Mouse (Mus musculus) ovary, postnatal 14 days (tissue): ENCODE data around the gene Rbms1.

Experiments used
- DNase-seq: peaks from one replicate; pipeline ENCODE4 v3.0.0; 2022; ENCODE audit warnings: low spot score

Rbms1 gene

GRCm38 (mm10) chr2:60879141-60879818 lies 83.7 kb downstream of the Rbms1 start:
- DNase-seq: no peak

- no peak for DNase-seq
These were observed 85.2 kb downstream of the Rbms1 start for GRCm38 (mm10) chr2:60877543-60878386.

- no peak for DNase-seq
These were observed 86.1 kb downstream of the Rbms1 start for GRCm38 (mm10) chr2:60876891-60877290.

- no peak for DNase-seq
These were observed 90.7 kb downstream of the Rbms1 start for GRCm38 (mm10) chr2:60872095-60872811.

- no peak for DNase-seq
These were observed 92.0 kb downstream of the Rbms1 start for GRCm38 (mm10) chr2:60871001-60871400.

GRCm38 (mm10) chr2:60870450-60870849 lies 92.5 kb downstream of the Rbms1 start:
- DNase-seq: no peak

- no peak for DNase-seq
These were observed 93.8 kb downstream of the Rbms1 start for GRCm38 (mm10) chr2:60869001-60869743.

GRCm38 (mm10) chr2:60868060-60868662 lies 94.8 kb downstream of the Rbms1 start:
- DNase-seq: no peak

GRCm38 (mm10) chr2:60867304-60867703 lies 95.7 kb downstream of the Rbms1 start:
- no peak for DNase-seq

- DNase-seq: no peak
These were observed 97.1 kb downstream of the Rbms1 start for GRCm38 (mm10) chr2:60865869-60866268.

GRCm38 (mm10) chr2:60864977-60865376 lies 98.0 kb downstream of the Rbms1 start:
- no peak for DNase-seq

- no peak for DNase-seq
These were observed 98.7 kb downstream of the Rbms1 start for GRCm38 (mm10) chr2:60864256-60864795.

- no peak for DNase-seq
These were observed 99.2 kb downstream of the Rbms1 start for GRCm38 (mm10) chr2:60863827-60864226.

- no peak for DNase-seq
These were observed 99.9 kb downstream of the Rbms1 start for GRCm38 (mm10) chr2:60862913-60863711.

GRCm38 (mm10) chr2:60858116-60858515 lies 104.9 kb downstream of the Rbms1 start:
- no peak for DNase-seq

- DNase-seq: no peak
These were observed 106.9 kb downstream of the Rbms1 start for GRCm38 (mm10) chr2:60856097-60856496.

GRCm38 (mm10) chr2:60855006-60855405 lies 108.0 kb downstream of the Rbms1 start:
- DNase-seq: no peak

- no peak for DNase-seq
These were observed 111.1 kb downstream of the Rbms1 start for GRCm38 (mm10) chr2:60851898-60852297.

- no peak for DNase-seq
These were observed 111.8 kb downstream of the Rbms1 start for GRCm38 (mm10) chr2:60851057-60851718.

- DNase-seq: no peak
These were observed 114.5 kb downstream of the Rbms1 start for GRCm38 (mm10) chr2:60848478-60848877.
